Mouse (Mus musculus): ENCODE measurements around the gene Usp2.

- TF ChIP-seq EP300 (IDR thresholded peaks at IDR 0.05; ENCODE audit: insufficient read depth, low read depth, low read length) (no peak), CTCF (IDR thresholded peaks at IDR 0.05) (no peak), POLR2A (IDR thresholded peaks at IDR 0.05; ENCODE audit: insufficient read depth, low read depth, low read length) (no peak)
These were observed 48.8 kb downstream of the Usp2 start for GRCm38 (mm10) chr9:44115599-44115998.
